In genomic region chr4:41115074-41115473, GRCm38 (mm10) we compare ENCODE assay signal across 18 mouse cellular contexts. TPM values are rescaled to one million over a fixed set of nuclear protein-coding genes. Genes with fewer than 3 reads are reported as not detected.
"Had no signal": no experiment of that assay in that cellular context is flagged by ENCODE, and none has a peak within 500 bp of the region (broad histone marks: within the 10 kb centered on the region; RNA-seq: fewer than 3 reads in every experiment).

No protein-coding gene starts in this region.

- H3K4me1 ChIP-seq: midbrain, embryonic 10.5 days; midbrain, embryonic 13.5 days; neural tube, embryonic 13.5 days; neural tube, embryonic 15.5 days had no signal

- H3K27ac ChIP-seq: liver, embryonic 14.5 days; midbrain, embryonic 10.5 days; midbrain, embryonic 13.5 days; neural tube, embryonic 13.5 days; neural tube, embryonic 15.5 days had no signal

- ATAC-seq: midbrain, embryonic 13.5 days; midbrain, embryonic 16.5 days had no signal

- H3K4me3 ChIP-seq: midbrain, embryonic 10.5 days; midbrain, embryonic 13.5 days; myocyte; neural tube, embryonic 13.5 days; neural tube, embryonic 15.5 days had no signal

- DNase-seq: lung, adult 18-20 months; lung, embryonic 14.5 days; lung, postnatal 10 days; retina, postnatal 1 day; right cerebral cortex, adult 18-20 months; right cerebral cortex, postnatal 25 days; right cerebral cortex, postnatal 4 days; spleen, adult 18-20 months; thymus, adult 18-20 months; thymus, postnatal 14 days; thymus, postnatal 36 days had no signal

- H3K9me3 ChIP-seq: midbrain, embryonic 10.5 days; midbrain, embryonic 13.5 days; neural tube, embryonic 13.5 days; neural tube, embryonic 15.5 days had no signal

- H3K27me3 ChIP-seq: midbrain, embryonic 13.5 days; neural tube, embryonic 13.5 days; neural tube, embryonic 15.5 days had no signal

- H3K9ac ChIP-seq: liver, embryonic 14.5 days; lung, embryonic 14.5 days; midbrain, embryonic 13.5 days; neural tube, embryonic 13.5 days; neural tube, embryonic 15.5 days had no signal

- H3K4me2 ChIP-seq: lung, embryonic 14.5 days; midbrain, embryonic 13.5 days; neural tube, embryonic 13.5 days; neural tube, embryonic 15.5 days had no signal

RNA-seq across cellular contexts. Expression of gene Aqp3, which starts 17.1 kb away (rescaled TPM):
- polyA plus RNA-seq: myocyte; neural tube, embryonic 15.5 days had no signal
